Mouse (Mus musculus): ENCODE data around the gene E2f3.

The E2f3 gene

DNA sequence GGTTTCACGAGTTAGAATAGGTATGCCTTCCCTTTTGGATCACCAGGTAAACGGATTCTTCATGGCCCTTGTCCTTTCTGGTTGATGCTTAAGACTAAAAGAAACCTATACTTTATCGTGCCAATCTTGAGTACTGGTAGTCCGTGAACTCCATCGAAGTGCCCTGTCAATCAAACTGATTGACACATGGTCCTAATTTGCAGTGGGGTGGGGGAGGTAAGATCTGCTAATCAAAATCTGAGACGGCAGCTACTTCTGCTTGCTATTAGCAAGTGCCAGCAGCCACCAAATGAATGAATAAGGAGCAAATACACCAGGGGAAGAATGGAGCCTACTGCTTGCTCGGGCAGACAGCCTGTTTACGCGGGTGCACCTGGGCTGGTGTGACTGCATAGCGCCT is 72.3 kb downstream of the E2f3 start:
- DNase-seq (ENCODE audit: low spot score): no peak

DNA sequence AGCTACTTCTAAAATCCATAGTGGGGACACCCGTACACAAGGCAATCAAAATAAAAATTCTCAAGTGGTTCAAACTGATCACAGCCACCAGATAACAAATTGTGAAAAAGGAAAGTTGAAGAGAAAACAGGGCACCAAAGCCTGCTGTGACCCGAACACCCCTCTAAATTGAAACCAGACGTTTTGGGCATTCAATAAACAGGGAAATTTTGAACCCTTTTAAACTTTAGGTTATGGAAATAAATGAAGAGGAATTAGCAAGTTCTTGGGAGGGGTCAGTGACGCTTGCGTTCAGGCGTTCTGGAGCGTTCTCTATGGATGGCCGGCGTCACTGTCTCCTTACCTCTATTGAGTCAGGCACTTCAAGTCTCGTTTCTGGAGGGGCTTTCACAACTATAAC is 72.8 kb downstream of the E2f3 start:
- no peak for DNase-seq (ENCODE audit: low spot score)

DNA sequence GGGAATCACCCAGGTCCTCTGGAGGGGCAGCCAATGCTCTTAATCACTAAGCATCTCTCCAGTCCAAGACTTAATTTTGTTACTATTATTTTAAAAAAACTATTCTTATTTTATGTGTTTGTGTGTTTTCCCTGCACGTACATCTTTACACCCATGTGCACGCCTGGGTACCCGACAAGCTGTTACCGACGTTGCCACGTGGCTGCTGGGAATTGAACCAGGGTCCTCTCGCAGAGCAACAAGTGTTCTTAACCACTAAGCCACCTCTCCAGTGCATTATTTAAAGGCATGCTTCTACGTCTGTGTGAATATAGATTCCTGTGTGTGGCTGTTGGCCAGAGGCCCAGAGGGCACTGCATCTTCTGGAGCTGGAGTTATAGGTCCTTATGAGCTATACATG is 73.6 kb downstream of the E2f3 start:
- no peak for DNase-seq (ENCODE audit: low spot score)

DNA sequence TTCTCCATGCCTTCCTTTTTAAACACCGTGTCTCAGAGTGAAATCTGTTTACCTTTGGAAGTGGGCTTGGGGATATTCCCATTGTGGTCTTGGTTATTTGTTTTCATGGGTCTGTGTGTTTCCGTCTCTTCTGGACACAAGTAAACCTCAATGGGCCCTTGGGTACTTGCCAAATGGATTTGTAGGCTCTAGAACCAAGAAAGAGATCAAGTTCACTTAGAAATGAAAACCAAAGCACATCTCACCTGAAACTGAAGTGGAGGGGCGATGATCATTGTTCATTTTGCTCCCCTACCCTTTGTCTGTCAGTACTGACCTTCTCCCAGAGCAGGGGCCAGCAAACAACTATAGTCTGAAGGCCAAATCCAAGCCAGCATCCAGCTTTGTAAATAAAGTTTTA is 74.7 kb downstream of the E2f3 start:
- no peak for DNase-seq (ENCODE audit: low spot score)

DNA sequence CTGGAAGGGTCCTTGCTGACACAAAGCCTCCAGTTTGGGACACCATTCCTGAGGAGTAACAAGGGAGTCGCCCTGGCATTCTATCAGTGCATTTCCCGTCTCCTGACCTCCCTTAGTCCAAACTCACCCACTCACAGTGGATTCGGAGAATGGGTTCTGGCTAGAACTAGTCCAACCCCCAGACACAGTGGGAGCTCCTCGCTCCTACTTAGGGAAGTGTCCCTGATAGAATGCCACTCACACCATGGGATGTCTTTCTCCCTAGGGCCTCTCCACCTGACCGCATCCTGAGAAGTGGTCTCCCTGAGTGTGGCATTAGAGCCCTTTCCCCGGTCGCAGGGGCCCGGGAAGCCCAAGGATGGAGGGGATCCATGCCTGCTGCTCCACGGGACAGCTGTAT is 77.4 kb downstream of the E2f3 start:
- DNase-seq (ENCODE audit: low spot score): no peak

DNA sequence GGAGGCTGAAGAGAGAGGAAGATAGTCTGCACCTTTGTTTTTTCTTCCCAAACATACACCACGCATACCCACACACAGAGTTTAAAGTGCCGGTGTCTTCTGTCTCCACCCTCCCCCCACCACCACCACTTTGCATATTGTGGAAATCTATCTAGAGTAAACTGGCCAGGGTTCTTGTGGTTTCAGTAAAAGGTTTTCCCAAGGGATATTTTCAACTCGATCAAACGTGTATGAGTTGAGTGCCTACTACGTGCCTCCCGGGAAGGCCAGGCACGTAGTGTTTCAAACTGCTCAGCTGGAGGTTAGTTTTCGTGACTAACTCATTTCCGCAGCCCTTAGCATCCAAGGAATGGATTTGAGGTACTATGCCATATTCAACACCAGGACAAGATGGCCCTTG is 77.9 kb downstream of the E2f3 start:
- no peak for DNase-seq (ENCODE audit: low spot score)

DNA sequence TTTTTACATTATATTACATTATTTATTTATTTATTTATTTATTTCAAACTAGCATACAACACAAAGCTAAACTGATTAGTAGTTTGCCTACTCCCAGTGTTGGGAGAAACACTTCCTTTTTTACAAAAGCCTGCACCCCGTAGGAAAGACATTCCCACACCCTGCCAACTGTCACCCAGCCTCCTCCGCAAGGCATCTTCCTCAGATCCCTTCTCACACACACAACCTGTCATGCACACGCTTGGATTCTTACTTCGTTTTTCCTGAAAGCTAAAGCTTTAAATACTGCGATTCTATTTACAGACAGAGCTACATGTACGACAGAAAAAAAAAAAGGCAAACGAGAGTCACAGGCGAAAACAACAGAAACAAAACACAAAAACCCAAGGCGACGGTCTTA is 79.1 kb downstream of the E2f3 start:
- no peak for DNase-seq (ENCODE audit: low spot score)

DNA sequence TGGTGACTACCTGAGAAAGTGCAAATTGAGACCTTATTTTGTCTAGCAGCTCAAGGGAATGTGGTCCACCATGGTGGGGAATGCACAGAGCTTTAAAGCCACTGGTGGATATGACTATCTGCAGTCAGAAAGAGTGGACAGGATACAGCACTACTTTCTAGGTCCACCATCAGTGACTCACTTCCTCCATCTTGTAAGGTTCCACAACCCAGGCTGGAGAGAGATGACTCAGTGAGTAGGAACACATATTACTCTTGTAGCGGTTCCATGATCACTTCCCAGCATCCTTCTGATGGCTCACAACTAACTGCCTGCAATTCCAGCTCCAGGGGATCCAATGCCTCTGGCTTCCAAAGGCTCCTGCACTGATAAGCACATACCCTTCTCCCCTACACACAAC is 82.5 kb downstream of the E2f3 start:
- DNase-seq (ENCODE audit: low spot score): no peak

DNA sequence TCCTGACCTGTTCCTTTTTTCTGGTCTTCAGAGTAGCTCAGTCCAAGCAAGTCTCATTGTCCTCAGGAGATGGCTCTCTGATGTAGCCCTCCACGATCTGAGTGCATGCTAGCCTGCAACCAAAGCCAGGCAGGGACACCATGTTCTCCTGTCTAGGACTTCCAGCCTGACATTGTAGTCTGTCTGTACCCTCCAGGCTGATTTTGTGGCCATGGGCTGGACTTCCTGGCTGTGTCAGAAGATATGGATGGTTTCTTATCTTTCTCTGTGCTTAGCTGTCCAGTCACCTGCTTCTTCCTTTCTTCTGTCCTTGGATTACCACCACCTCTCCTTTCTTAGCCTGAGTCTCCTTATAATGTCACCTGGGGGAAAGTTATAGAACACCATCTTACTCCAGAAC is 83.2 kb downstream of the E2f3 start:
- DNase-seq (ENCODE audit: low spot score): no peak

DNA sequence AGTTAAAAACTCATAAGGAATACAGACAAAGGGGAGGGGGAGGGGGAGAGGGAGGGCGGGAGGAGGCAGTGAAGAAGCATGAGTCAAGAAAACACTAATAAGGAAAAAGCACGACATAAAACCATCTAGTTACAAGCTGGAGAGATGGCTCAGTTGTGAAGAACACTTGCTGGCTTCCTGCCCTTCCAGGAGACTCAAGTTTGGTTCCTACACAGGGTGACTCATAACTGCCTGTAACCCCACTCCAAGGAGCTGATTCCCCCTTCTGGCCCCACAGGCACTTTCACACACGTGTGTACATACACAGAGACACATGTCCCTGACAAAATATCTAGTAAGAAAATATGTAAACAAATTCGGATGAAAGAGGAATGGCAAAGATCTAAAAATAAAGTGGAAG is 84.2 kb downstream of the E2f3 start:
- no peak for DNase-seq (ENCODE audit: low spot score)

DNA sequence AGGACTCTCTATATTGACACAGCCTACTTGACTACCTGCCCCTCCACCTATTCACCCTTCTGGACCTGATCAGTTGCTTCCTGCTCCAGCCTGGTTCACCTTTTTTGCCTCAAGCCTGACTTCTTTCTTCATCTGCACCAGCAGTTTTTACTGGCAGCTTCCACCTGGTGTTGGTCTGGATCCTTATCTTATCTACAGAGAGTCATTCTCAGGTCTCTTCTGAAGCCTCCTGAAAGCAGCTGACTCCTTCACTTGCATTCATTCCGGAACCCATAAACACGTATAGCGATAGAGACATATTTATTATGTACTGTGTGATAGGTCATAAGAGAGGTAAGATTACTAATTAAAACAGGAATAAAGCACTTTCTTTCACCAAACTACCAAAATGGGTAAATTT is 119.1 kb downstream of the E2f3 start:
- no peak for DNase-seq (ENCODE audit: low spot score)

DNA sequence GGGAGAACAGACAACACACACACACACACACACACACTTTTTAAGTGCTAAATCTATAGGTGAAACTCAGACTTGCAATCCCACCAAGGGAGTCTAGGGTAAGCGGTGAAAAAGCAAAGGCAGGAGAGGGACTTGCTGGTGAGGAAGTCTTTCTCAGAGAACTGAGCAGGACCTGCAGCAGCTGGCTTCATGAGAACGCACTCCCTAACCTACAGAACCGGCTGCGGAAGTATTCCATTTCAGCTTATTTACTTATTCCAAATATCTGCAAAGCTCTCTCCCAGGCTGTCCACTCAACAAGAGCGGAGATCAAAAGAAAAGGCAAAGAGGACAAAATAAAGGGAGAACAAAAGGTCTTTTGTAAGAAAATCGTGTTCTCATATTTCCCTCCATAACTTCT is 121.5 kb downstream of the E2f3 start:
- DNase-seq (ENCODE audit: low spot score): no peak

DNA sequence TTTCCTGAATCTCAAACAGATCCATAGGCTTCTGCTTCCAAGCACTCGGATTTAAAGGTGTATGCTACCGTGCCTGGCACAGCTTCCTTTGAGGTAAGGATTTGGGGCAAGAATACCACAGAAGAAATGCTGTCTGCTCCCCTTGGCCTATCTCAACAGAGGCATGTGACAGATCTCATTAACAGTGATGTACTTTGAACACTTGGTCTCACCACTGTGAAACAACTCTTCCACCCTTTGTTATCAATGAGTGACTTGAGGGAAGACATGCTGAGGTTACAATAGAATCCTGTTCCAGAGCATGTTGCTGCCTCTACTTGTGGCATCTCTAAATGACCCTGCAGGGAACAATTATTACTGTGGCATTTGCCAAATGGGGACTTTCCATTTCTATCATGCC is 125.8 kb downstream of the E2f3 start:
- no peak for DNase-seq (ENCODE audit: low spot score)

DNA sequence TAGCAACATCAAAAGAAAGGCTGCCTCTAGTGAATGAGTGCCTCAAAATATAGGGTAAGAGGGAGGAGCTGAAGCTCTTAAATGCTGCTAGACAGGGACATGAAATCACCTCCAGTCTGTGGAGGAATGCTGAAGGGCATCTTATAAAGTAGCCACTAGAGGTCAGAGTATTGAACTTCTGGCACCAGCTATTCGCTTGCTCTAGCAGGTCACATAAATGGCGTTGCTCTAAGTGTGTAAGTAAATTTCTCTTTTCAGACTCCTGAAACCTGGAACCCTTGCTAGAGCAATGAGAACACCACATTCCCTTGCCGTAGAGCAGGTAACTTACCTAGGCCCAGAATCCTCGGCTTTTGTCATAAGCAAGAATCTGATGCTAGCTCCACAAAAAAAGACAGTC is 128.4 kb downstream of the E2f3 start:
- no peak for DNase-seq (ENCODE audit: low spot score)

Measured in urinary bladder, postnatal 10 days (tissue).